Mouse (Mus musculus) forebrain, embryonic 14.5 days (tissue): ENCODE results near the gene H6pd. TPM values are rescaled to one million over a fixed set of nuclear protein-coding genes. Genes with fewer than 3 reads are reported as not detected.
A peak's percentile ranks its signal among the peaks of the same experiment; 100 is the strongest.

ENCODE experiments used
- ATAC-seq: fragments of 200-750 bp; cut with Nextera tagmentation; 2 replicates; pipeline ENCODE4 v1.8.0; 2017; ENCODE audit warnings: mild to moderate bottlenecking, moderate library complexity
- DNase-seq: peaks from one replicate; pipeline ENCODE4 v3.0.0-alpha.2; 2015; ENCODE audit warnings: low spot score
- H3K27ac ChIP-seq: fragments of 300-500 bp; sonication (generic); 2 replicates; pipeline ENCODE4 v1.5.1; 2014; ENCODE audit warnings: low read depth, mild to moderate bottlenecking, control low read depth, low read length, moderate library complexity
- H3K27me3 ChIP-seq: fragments of 300-500 bp; sonication (generic); replicated peaks from 2 replicates; pipeline ENCODE4 v1.6.1; 2014; ENCODE audit warnings: low read length, control low read depth, mixed read lengths; ENCODE audit not compliant: control insufficient read depth, insufficient read depth
- H3K36me3 ChIP-seq: fragments of 300-500 bp; sonication (generic); 2 replicates; pipeline ENCODE4 v1.6.1; 2014; ENCODE audit warnings: low read length, control low read depth; ENCODE audit not compliant: control insufficient read depth, insufficient read depth
- H3K4me1 ChIP-seq: fragments of 300-500 bp; sonication (generic); 2 replicates; pipeline ENCODE4 v1.6.1; 2014; ENCODE audit warnings: antibody characterized with exemption, low read length, control low read depth; ENCODE audit not compliant: control insufficient read depth, insufficient read depth
- H3K4me2 ChIP-seq: fragments of 300-500 bp; sonication (generic); 2 replicates; pipeline ENCODE4 v1.6.1; 2014; ENCODE audit warnings: mild to moderate bottlenecking, control low read depth, low read length
- H3K4me3 ChIP-seq: fragments of 300-500 bp; sonication (generic); 2 replicates; pipeline ENCODE4 v1.5.1; 2014; ENCODE audit warnings: low read depth, low read length, control low read depth
- H3K9ac ChIP-seq: fragments of 300-500 bp; sonication (generic); 2 replicates; pipeline ENCODE4 v1.6.1; 2014; ENCODE audit warnings: mild to moderate bottlenecking, low read length, control low read depth, moderate library complexity
- H3K9me3 ChIP-seq: fragments of 300-500 bp; sonication (generic); replicated peaks from 2 replicates; pipeline ENCODE4 v1.6.1; 2016; ENCODE audit warnings: low read length, control low read depth, mixed read lengths; ENCODE audit not compliant: control insufficient read depth
- WGBS: fragments of 180-500 bp; shearing (Covaris S2); extraction: QIAGEN DNeasy Blood & Tissue Kit; methylation state at CpG from one replicate; pipeline ENCODE4 v1.1.7; 2014; 5-methylcytosine and 5-hydroxymethylcytosine counted together
- polyA plus RNA-seq: library from polyadenylated mRNA; unstranded; fragments of >200 nt; fragmentation: Nextera tagmentation; extraction: Ambion mirVana; gene quantifications from 2 replicates; pipeline ENCODE4 v1.2.1, GENCODE M21; 2014

The H6pd gene
- polyA plus RNA-seq, 1 experiment from 2014 or later = 1.5 TPM

- Histone ChIP-seq H3K27ac (peak overlapping the region; percentile 33; the same call in 1 of the 2 replicates), H3K4me2 (no peak overlapping the region), H3K36me3 (no peaks in the 10 kb centered on the region), H3K27me3 (no peaks in the 10 kb centered on the region), H3K9me3 (no peaks in the 10 kb centered on the region), H3K4me1 (peaks cover 16% of the 10 kb centered on the region), H3K4me3 (no peak overlapping the region), H3K9ac (peak overlapping the region; percentile 18)
- ATAC-seq = peak; percentile 81
- 18% methylated on average over 8 of the region's 8 CpGs for WGBS
- DNase-seq = peak; percentile 81
Measured at GRCm38 (mm10) chr4:149990212-149990953, 18.4 kb downstream of the H6pd start.

GRCm38 (mm10) chr4:149988931-149989556 lies 19.8 kb downstream of the H6pd start:
- DNase-seq (peak; percentile 92), ATAC-seq (peak; percentile 93)
- WGBS = 10% methylated on average over 21 of the region's 21 CpGs
- Histone ChIP-seq H3K27ac (no peak overlapping the region), H3K36me3 (no peaks in the 10 kb centered on the region), H3K4me3 (peak overlapping the region; percentile 16), H3K4me2 (peak overlapping the region; percentile 52), H3K4me1 (peaks cover 16% of the 10 kb centered on the region), H3K9me3 (no peaks in the 10 kb centered on the region), H3K9ac (peak overlapping the region; percentile 41; the same call in 1 of the 2 replicates), H3K27me3 (no peaks in the 10 kb centered on the region)

- 84% methylated on average over 6 of the region's 6 CpGs for WGBS
- Histone ChIP-seq H3K9me3 (no peaks in the 10 kb centered on the region), H3K36me3 (no peaks in the 10 kb centered on the region), H3K27ac (no peak overlapping the region), H3K4me2 (peak overlapping the region; percentile 52), H3K27me3 (no peaks in the 10 kb centered on the region), H3K4me3 (peak overlapping the region; percentile 16), H3K9ac (peak overlapping the region; percentile 41; the same call in 1 of the 2 replicates), H3K4me1 (peaks cover 16% of the 10 kb centered on the region)
- ATAC-seq (no peak), DNase-seq (no peak)
Measured at GRCm38 (mm10) chr4:149988301-149988700, 20.5 kb downstream of the H6pd start.

- Histone ChIP-seq H3K9ac (no peak overlapping the region), H3K27ac (no peak overlapping the region), H3K36me3 (no peaks in the 10 kb centered on the region), H3K4me3 (no peak overlapping the region), H3K27me3 (no peaks in the 10 kb centered on the region), H3K4me1 (peaks cover 16% of the 10 kb centered on the region), H3K4me2 (no peak overlapping the region), H3K9me3 (no peaks in the 10 kb centered on the region)
- ATAC-seq (no peak), DNase-seq (no peak)
- 85% methylated on average over 10 of the region's 10 CpGs for WGBS
Measured at GRCm38 (mm10) chr4:149986671-149987417, 22.0 kb downstream of the H6pd start.

GRCm38 (mm10) chr4:149983921-149984645 lies 24.7 kb downstream of the H6pd start:
- H3K4me3 ChIP-seq = no peak overlapping the region
- H3K36me3 ChIP-seq = no peaks in the 10 kb centered on the region
- no peak overlapping the region for H3K9ac ChIP-seq
- H3K4me1 ChIP-seq = peaks cover 6% of the 10 kb centered on the region
- WGBS = 96% methylated on average over 23 of the region's 23 CpGs
- DNase-seq (no peak), ATAC-seq (no peak)
- H3K27ac ChIP-seq = no peak overlapping the region
- H3K4me2 ChIP-seq = no peak overlapping the region
- H3K27me3 ChIP-seq = no peaks in the 10 kb centered on the region
- no peaks in the 10 kb centered on the region for H3K9me3 ChIP-seq

GRCm38 (mm10) chr4:149982154-149982553 lies 26.7 kb downstream of the H6pd start:
- ATAC-seq (no peak), DNase-seq (no peak)
- Histone ChIP-seq H3K27me3 (no peaks in the 10 kb centered on the region), H3K4me1 (no peaks in the 10 kb centered on the region; the same call in 1 of the 2 replicates), H3K27ac (no peak overlapping the region), H3K9ac (no peak overlapping the region), H3K36me3 (no peaks in the 10 kb centered on the region), H3K4me2 (no peak overlapping the region), H3K9me3 (no peaks in the 10 kb centered on the region), H3K4me3 (no peak overlapping the region)
- 84% methylated on average over 15 of the region's 15 CpGs for WGBS

- Histone ChIP-seq H3K27me3 (no peaks in the 10 kb centered on the region), H3K4me2 (peak overlapping the region; percentile 43), H3K4me1 (no peaks in the 10 kb centered on the region; the same call in 1 of the 2 replicates), H3K9me3 (no peaks in the 10 kb centered on the region), H3K27ac (no peak overlapping the region), H3K4me3 (no peak overlapping the region), H3K36me3 (no peaks in the 10 kb centered on the region), H3K9ac (peak overlapping the region; percentile 9; the same call in 1 of the 2 replicates)
- 1% methylated on average over 12 of the region's 12 CpGs for WGBS
- DNase-seq (peak; percentile 90), ATAC-seq (peak; percentile 77)
Measured at GRCm38 (mm10) chr4:149979819-149980308, 29.0 kb downstream of the H6pd start.

- WGBS = 78% methylated on average over 2 of the region's 2 CpGs
- Histone ChIP-seq H3K4me1 (no peaks in the 10 kb centered on the region; the same call in 1 of the 2 replicates), H3K36me3 (no peaks in the 10 kb centered on the region), H3K4me2 (no peak overlapping the region), H3K9me3 (no peaks in the 10 kb centered on the region), H3K27me3 (no peaks in the 10 kb centered on the region), H3K4me3 (no peak overlapping the region), H3K9ac (no peak overlapping the region), H3K27ac (no peak overlapping the region)
- ATAC-seq = no peak
- DNase-seq = no peak
Measured at GRCm38 (mm10) chr4:149978820-149979219, 30.0 kb downstream of the H6pd start.
